Mouse (Mus musculus) 416B (cell line): ENCODE results near the gene Fbxl19.

Experiments used
- DNase-seq: peaks from one replicate; pipeline ENCODE4 v3.0.0; 2011; ENCODE audit warnings: low read depth

The Fbxl19 gene

GRCm38 (mm10) chr7:127744366-127745045 lies at the start of gene Fbxl19:
TSS of gene Fbxl19 (plus strand) at chr7:127744543.
- DNase-seq, result peak; percentile 90

GRCm38 (mm10) chr7:127698986-127699385 lies 45.4 kb upstream of the Fbxl19 start:
- no peak for DNase-seq

- DNase-seq, result peak; percentile 25
Measured at GRCm38 (mm10) chr7:127700712-127701331, 43.5 kb upstream of the Fbxl19 start.

GRCm38 (mm10) chr7:127703561-127704178 lies 40.7 kb upstream of the Fbxl19 start:
- no peak for DNase-seq

- DNase-seq, result no peak
Measured at GRCm38 (mm10) chr7:127704598-127704997, 39.7 kb upstream of the Fbxl19 start.

GRCm38 (mm10) chr7:127705706-127706105 lies 38.6 kb upstream of the Fbxl19 start:
- DNase-seq, result no peak

- DNase-seq, result no peak
Measured at GRCm38 (mm10) chr7:127707045-127707956, 37.0 kb upstream of the Fbxl19 start.

GRCm38 (mm10) chr7:127707957-127708206 lies 36.5 kb upstream of the Fbxl19 start:
- DNase-seq, result no peak

GRCm38 (mm10) chr7:127708207-127709078 lies 35.9 kb upstream of the Fbxl19 start, which contains the start of gene Bcl7c:
TSS of gene Bcl7c (minus strand) at chr7:127708933.
- peak; percentile 99 for DNase-seq

GRCm38 (mm10) chr7:127709261-127709979 lies 34.9 kb upstream of the Fbxl19 start:
- no peak for DNase-seq

- DNase-seq, result no peak
Measured at GRCm38 (mm10) chr7:127711031-127711430, 33.3 kb upstream of the Fbxl19 start.

GRCm38 (mm10) chr7:127711456-127711855 lies 32.9 kb upstream of the Fbxl19 start:
- DNase-seq, result peak; percentile 65

- DNase-seq, result peak; percentile 79
Measured at GRCm38 (mm10) chr7:127712461-127713385, 31.6 kb upstream of the Fbxl19 start, which contains the start of gene Ctf1. TSS of gene Ctf1 (plus strand) at chr7:127712736.

GRCm38 (mm10) chr7:127714816-127715215 lies 29.5 kb upstream of the Fbxl19 start:
- DNase-seq, result no peak

- no peak for DNase-seq
Measured at GRCm38 (mm10) chr7:127716992-127717391, 27.4 kb upstream of the Fbxl19 start.

- peak; percentile 23 for DNase-seq
Measured at GRCm38 (mm10) chr7:127718339-127718738, 26.0 kb upstream of the Fbxl19 start.

- DNase-seq, result no peak
Measured at GRCm38 (mm10) chr7:127719258-127719657, 25.1 kb upstream of the Fbxl19 start.

- no peak for DNase-seq
Measured at GRCm38 (mm10) chr7:127725490-127725889, 18.9 kb upstream of the Fbxl19 start.

GRCm38 (mm10) chr7:127725924-127726323 lies 18.4 kb upstream of the Fbxl19 start:
- DNase-seq, result no peak

- peak; percentile 74 for DNase-seq
Measured at GRCm38 (mm10) chr7:127727898-127728297, 16.4 kb upstream of the Fbxl19 start.
